Mouse (Mus musculus) embryonic facial prominence, embryonic 11.5 days (tissue): ENCODE measurements around the gene Agbl1. TPM values are rescaled to one million over a fixed set of nuclear protein-coding genes. Genes with fewer than 3 reads are reported as not detected.

Source experiments
- ATAC-seq: fragments of 200-750 bp; cut with Nextera tagmentation; replicated peaks from 2 replicates; pipeline ENCODE4 v1.8.0; 2017; ENCODE audit warnings: low read depth; ENCODE audit not compliant: insufficient number of reproducible peaks, low FRiP score, low TSS enrichment
- DNase-seq: peaks from one replicate; pipeline ENCODE4 v3.0.0-alpha.2; 2015; ENCODE audit warnings: low spot score
- H3K27ac ChIP-seq: fragments of 300-500 bp; sonication (generic); replicated peaks from 2 replicates; pipeline ENCODE4 v1.5.1; 2014; ENCODE audit warnings: mild to moderate bottlenecking, low read depth, low read length, control low read depth
- H3K27me3 ChIP-seq: fragments of 300-500 bp; sonication (generic); 2 replicates; pipeline ENCODE4 v1.6.1; 2014; ENCODE audit warnings: mild to moderate bottlenecking, low read length, moderate library complexity, mixed read lengths; ENCODE audit not compliant: control insufficient read depth, insufficient read depth
- H3K36me3 ChIP-seq: fragments of 300-500 bp; sonication (generic); replicated peaks from 2 replicates; pipeline ENCODE4 v1.6.1; 2014; ENCODE audit warnings: low read depth, mild to moderate bottlenecking, low read length, moderate library complexity, mixed read lengths; ENCODE audit not compliant: control insufficient read depth, insufficient read depth
- H3K4me1 ChIP-seq: fragments of 300-500 bp; sonication (generic); 2 replicates; pipeline ENCODE4 v1.6.1; 2014; ENCODE audit warnings: low read length, mixed read lengths; ENCODE audit not compliant: control insufficient read depth, insufficient read depth
- H3K4me2 ChIP-seq: fragments of 300-500 bp; sonication (generic); 2 replicates; pipeline ENCODE4 v1.6.1; 2014; ENCODE audit warnings: low read depth, mild to moderate bottlenecking, control low read depth, low read length, moderate library complexity
- H3K4me3 ChIP-seq: fragments of 300-500 bp; sonication (generic); 2 replicates; pipeline ENCODE4 v1.5.1; 2014; ENCODE audit warnings: low read depth, low read length, control low read depth
- H3K9ac ChIP-seq: fragments of 300-500 bp; sonication (generic); replicated peaks from 2 replicates; pipeline ENCODE4 v1.6.1; 2014; ENCODE audit warnings: mild to moderate bottlenecking, control low read depth, low read length
- H3K9me3 ChIP-seq: fragments of 300-500 bp; sonication (generic); replicated peaks from 2 replicates; pipeline ENCODE4 v1.6.1; 2016; ENCODE audit warnings: mild to moderate bottlenecking, low read length, inconsistent platforms, mixed read lengths; ENCODE audit not compliant: control insufficient read depth
- WGBS: fragments of 180-500 bp; shearing (Covaris S2); extraction: QIAGEN DNeasy Blood & Tissue Kit; methylation state at CpG from one replicate; pipeline ENCODE4 v1.1.7; 2014; 5-methylcytosine and 5-hydroxymethylcytosine counted together
- polyA plus RNA-seq: library from polyadenylated mRNA; unstranded; fragments of >200 nt; fragmentation: Nextera tagmentation; extraction: Ambion mirVana; gene quantifications from 2 replicates; pipeline ENCODE4 v1.2.1, GENCODE M21; 2014

Gene Agbl1
- polyA plus RNA-seq, 1 experiment from 2014 or later: not detected

- DNase-seq (no peak), ATAC-seq (no peak)
- Histone ChIP-seq H3K36me3 (no peaks in the 10 kb centered on the region), H3K27ac (no peak overlapping the region), H3K4me2 (no peak overlapping the region), H3K4me3 (no peak overlapping the region), H3K27me3 (no peaks in the 10 kb centered on the region), H3K4me1 (no peaks in the 10 kb centered on the region), H3K9me3 (no peaks in the 10 kb centered on the region), H3K9ac (no peak overlapping the region)
- WGBS: 55% methylated on average over 2 of the region's 2 CpGs
Measured at GRCm38 (mm10) chr7:76790041-76790440, 560.4 kb downstream of the Agbl1 start.

GRCm38 (mm10) chr7:76791247-76791646, 561.6 kb downstream of the Agbl1 start:
- H3K4me2 ChIP-seq: no peak overlapping the region
- ATAC-seq (no peak), DNase-seq (no peak)
- H3K27me3 ChIP-seq: no peaks in the 10 kb centered on the region
- 86% methylated on average over 4 of the region's 4 CpGs for WGBS
- no peak overlapping the region for H3K9ac ChIP-seq
- no peak overlapping the region for H3K27ac ChIP-seq
- no peaks in the 10 kb centered on the region for H3K4me1 ChIP-seq
- H3K9me3 ChIP-seq: no peaks in the 10 kb centered on the region
- no peak overlapping the region for H3K4me3 ChIP-seq
- no peaks in the 10 kb centered on the region for H3K36me3 ChIP-seq

DNA sequence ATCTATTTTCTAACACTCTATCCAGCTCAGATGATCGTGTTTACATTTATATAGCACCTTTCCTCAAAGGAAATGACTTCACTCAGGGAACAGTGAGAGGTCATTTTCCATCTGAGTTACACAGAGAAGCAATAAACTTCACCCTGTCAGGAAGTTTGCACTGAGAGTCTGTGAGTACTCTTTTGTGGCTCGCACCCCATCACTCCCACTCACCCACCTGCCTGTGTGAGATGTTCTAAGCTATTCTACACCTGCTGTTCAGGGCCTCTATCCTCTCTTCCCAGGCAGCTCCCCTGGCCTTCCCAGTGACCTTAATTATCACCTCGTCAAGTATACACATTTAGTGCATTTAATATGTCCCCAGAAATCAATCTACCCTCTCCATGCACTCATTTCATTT, 580.3 kb downstream of the Agbl1 start:
- H3K9me3 ChIP-seq: no peaks in the 10 kb centered on the region
- no peaks in the 10 kb centered on the region for H3K36me3 ChIP-seq
- no peak overlapping the region for H3K9ac ChIP-seq
- H3K4me3 ChIP-seq: no peak overlapping the region
- no peak for ATAC-seq
- DNase-seq: no peak
- H3K4me2 ChIP-seq: no peak overlapping the region
- no peaks in the 10 kb centered on the region for H3K27me3 ChIP-seq
- no peak overlapping the region for H3K27ac ChIP-seq
- WGBS: 57% methylated on average over 3 of the region's 3 CpGs
- H3K4me1 ChIP-seq: no peaks in the 10 kb centered on the region

- no peak for ATAC-seq
- no peak for DNase-seq
- H3K4me3 ChIP-seq: no peak overlapping the region
- no peak overlapping the region for H3K4me2 ChIP-seq
- no peaks in the 10 kb centered on the region for H3K27me3 ChIP-seq
- 84% methylated on average over 2 of the region's 2 CpGs for WGBS
- H3K9me3 ChIP-seq: no peaks in the 10 kb centered on the region
- no peak overlapping the region for H3K9ac ChIP-seq
- no peaks in the 10 kb centered on the region for H3K4me1 ChIP-seq
- no peaks in the 10 kb centered on the region for H3K36me3 ChIP-seq
- H3K27ac ChIP-seq: no peak overlapping the region
Measured at GRCm38 (mm10) chr7:76820571-76820970, 590.9 kb downstream of the Agbl1 start.

- no peaks in the 10 kb centered on the region for H3K27me3 ChIP-seq
- no peaks in the 10 kb centered on the region for H3K9me3 ChIP-seq
- H3K36me3 ChIP-seq: no peaks in the 10 kb centered on the region
- WGBS: 90% methylated on average over 3 of the region's 3 CpGs
- DNase-seq: no peak
- no peak for ATAC-seq
- no peak overlapping the region for H3K27ac ChIP-seq
- no peaks in the 10 kb centered on the region for H3K4me1 ChIP-seq
- no peak overlapping the region for H3K4me3 ChIP-seq
- no peak overlapping the region for H3K4me2 ChIP-seq
- no peak overlapping the region for H3K9ac ChIP-seq
Measured at GRCm38 (mm10) chr7:76842146-76842545, 612.5 kb downstream of the Agbl1 start.

DNA sequence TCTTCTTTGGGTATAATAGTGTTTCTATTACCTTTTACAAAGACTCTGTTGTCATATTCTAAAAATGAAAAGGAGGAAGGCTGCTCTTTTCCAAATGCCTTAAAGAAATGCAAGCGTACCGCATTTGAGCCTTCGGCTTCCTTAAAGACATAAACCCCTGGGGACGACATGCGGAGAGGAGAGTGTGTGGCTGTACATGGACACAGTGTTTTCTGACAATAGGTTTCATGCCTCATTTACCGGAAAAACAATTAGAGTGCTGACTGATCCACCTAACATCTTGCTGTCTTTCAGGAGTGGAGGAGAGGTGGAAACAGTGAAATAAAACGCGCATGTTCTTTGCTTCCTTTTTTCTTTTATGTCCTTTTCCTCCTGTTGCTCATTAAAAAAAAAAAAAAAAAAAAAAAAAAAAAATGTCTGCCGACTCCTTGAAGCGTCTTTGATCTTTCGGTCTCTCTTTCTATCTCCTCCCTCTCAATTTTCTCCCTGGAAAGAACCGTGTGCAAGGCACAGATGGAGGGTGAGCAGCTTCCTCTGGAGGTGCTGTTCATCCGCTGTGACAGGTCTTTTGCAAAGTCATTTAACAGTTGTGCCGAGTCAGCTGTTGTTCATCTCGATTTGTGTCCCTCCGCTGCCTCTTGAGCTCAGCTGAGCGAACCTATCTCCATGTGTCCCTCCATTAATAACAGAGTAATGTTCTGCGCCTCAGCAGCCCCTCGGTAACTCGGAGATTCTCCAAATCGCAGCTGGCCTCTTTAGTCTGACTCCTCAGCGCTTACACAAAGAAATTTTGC, 659.9 kb downstream of the Agbl1 start:
- no peak overlapping the region for H3K4me2 ChIP-seq
- no peaks in the 10 kb centered on the region for H3K27me3 ChIP-seq
- no peaks in the 10 kb centered on the region for H3K36me3 ChIP-seq
- DNase-seq: peak; percentile 43
- WGBS: 42% methylated on average over 22 of the region's 22 CpGs
- no peak overlapping the region for H3K27ac ChIP-seq
- H3K9ac ChIP-seq: no peak overlapping the region
- H3K4me3 ChIP-seq: no peak overlapping the region; the same call in 1 of the 2 replicates
- no peaks in the 10 kb centered on the region for H3K4me1 ChIP-seq
- no peak for ATAC-seq
- H3K9me3 ChIP-seq: no peaks in the 10 kb centered on the region

GRCm38 (mm10) chr7:76904096-76904495, 674.4 kb downstream of the Agbl1 start:
- Histone ChIP-seq H3K4me3 (no peak overlapping the region), H3K4me2 (no peak overlapping the region), H3K27ac (no peak overlapping the region), H3K9me3 (no peaks in the 10 kb centered on the region), H3K9ac (no peak overlapping the region), H3K4me1 (no peaks in the 10 kb centered on the region), H3K36me3 (no peaks in the 10 kb centered on the region), H3K27me3 (no peaks in the 10 kb centered on the region)
- WGBS: 95% methylated on average over 1 of the region's 1 CpGs
- DNase-seq (peak; percentile 73), ATAC-seq (no peak)

GRCm38 (mm10) chr7:76911672-76912071, 682.0 kb downstream of the Agbl1 start:
- DNase-seq (no peak), ATAC-seq (no peak)
- Histone ChIP-seq H3K9me3 (no peaks in the 10 kb centered on the region), H3K36me3 (no peaks in the 10 kb centered on the region), H3K4me2 (no peak overlapping the region), H3K4me1 (no peaks in the 10 kb centered on the region), H3K27me3 (no peaks in the 10 kb centered on the region), H3K27ac (no peak overlapping the region), H3K9ac (no peak overlapping the region), H3K4me3 (no peak overlapping the region)
- 87% methylated on average over 5 of the region's 5 CpGs for WGBS
